Mouse (Mus musculus): ENCODE data around the gene Ccdc6.

Gene Ccdc6

DNA sequence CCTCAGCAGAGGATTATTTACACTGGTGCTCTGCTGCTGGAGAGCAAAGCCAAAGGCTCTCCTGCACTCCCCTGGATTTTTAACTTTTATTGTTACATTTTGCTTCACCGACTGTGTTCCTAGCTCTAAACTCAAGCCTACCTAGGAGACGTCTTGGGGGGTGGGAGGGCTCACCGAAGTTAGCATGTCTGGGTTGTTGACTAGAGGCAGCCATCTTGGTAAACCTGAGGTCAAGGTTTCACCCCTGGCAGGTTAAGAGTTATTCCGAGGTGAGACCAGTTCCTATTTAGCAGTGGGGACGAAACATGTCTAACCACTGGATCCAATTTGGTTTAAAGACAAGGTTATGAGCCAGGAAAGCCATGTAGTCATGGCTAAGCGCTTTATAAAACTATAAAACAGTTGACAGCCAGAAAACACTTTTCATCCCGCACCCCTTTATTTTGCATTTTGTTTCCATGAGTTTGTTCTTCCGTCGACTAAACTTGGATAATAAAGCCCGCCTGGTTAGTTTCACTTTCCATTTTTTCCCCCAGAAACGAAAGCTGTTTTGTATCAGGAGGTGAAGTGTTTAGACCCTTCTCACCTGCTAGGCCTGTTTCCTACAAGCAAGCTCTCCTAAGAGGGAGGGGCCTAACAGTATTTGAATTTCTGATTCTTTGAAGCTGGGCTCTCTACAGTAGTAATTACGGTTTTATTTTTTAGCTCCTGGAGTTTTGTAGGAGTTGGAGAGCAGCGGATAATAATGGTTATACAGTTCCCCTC lies 1.2 kb upstream of the Ccdc6 start:
- peak; percentile 30 for DNase-seq

DNA sequence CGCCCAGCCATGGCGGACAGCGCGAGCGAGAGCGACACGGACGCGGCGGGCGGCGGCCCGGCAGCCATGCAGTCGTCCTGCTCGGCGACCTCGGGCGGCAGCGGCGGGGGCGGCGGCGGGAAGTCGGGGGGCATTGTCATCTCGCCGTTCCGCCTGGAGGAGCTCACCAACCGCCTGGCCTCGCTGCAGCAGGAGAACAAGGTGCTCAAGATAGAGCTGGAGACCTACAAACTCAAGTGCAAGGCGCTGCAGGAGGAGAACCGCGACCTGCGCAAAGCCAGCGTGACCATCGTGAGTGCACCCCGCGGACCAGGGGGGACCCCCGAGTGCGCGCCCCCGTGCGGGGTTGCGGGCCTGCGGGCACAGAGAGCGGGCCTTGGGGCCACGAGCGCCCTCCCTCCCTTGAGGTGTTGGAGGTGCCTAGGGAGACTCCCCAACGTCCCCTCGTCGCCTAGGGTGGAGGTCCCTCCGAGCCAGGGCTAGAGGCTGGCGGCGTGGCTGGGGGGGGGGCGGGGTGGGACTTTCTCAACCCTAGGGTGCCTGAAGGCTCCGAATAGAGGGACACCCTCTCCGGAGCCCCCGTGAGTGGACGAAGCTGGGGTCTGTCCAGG lies 475 bp downstream of the Ccdc6 start:
- DNase-seq: peak; percentile 62

DNA sequence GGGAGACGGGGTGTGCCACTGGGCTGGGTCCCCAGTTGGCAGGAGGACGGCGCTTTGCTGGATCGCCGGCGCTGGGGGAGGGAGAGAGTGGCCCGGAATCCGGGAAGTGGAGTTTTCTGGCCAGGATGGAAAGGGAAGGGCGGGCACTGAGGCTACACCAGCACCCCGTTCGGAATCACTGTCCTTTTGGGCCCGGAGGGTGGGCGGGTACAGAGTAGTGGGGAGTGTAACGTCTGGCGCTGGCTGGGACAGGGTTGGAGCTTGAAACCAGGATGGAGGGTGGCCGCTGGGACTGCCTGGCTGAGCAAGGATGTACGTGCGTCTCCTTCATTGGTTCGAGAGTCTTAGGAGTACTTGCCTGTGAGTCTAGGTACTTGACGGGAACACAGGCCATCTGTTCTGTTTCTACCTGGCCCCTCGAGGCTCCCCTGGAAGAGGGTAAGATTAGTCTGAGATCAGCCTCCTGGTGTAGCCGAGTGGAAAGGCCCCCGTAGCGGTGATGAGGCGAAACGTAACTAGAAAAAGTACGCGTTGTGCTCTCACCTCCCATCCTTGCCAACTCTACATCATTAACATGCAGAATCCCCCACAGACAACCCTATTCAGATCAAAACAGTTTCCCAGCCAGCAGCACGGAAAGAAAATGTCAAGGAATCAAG lies 1.1 kb downstream of the Ccdc6 start:
- DNase-seq: peak; percentile 45

DNA sequence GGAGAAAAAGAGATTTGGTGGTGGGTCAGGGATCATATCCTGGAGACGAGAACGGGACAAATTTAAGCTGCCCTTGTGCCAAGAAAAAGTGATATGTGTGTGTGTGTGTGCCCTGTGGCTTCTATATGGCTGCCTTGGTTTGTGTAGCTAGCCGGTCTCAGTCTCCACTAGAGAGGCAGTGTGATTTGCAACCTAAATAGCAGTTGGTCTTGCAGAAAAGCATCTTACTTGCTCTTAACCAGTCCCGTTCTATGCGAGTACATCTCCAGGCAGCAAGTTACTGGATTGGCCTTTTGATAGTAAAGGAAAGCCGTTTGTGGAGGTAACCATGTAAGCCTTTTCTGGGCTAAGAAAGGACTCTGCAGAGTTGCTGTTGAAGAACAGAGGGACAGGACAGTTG lies 1.7 kb downstream of the Ccdc6 start:
- no peak for DNase-seq

DNA sequence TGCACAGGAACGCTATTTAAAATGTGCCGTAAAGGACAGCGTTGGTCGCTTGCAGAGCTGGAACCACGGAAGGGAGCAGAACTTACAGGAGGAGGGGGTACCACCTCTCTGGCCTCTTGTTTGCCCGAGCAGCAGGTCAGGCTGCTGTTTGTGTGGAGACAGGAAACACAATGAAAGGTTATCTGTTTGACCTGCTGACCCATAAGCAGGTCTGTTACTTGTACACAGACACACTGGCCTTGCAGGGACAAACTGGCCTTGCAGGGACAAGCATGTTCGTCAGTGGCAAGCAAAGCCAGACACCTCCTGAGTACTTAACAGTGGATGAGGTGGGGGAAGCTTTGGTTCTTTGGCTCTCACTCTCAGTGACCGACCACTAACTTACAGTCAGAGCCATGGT lies 2.1 kb downstream of the Ccdc6 start:
- no peak for DNase-seq

DNA sequence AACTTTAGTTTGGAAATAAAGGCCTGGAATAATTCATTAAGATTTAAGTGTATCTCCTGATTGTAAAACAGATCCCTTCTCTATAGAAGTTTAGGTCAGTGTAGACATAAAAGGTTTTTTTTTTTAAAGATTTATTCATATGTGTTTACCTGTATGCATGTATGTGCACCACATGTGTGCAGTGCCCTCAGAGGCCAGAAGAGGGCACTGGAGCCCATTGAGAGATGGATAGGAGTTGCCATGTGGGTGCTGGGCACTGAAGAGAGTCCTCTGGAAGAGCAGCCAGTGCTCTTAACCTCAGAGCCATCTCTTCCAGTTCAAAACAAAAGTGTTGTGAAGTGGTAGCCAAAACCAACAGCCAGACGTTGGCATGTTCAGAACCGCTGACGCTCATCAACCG lies 5.2 kb downstream of the Ccdc6 start:
- no peak for DNase-seq

DNA sequence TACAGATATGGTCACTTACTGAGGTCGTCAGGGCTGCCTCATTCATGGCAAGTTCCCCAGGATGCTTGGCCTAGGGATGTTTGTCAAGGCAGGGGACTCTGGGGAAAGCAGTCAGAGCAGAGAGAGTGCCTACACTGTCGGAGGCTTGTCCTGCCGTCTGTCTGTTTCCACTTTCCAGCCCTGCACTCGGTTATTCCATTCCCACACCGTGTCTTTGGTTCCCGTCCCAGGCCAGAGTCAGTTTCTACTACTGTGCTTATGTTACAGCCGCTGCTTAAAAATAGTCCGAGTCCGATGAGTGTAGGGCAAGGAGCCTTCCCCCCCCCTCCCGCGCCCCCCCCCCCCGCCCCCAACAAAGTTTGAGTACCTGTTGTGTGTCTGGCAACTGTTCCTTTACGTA lies 11.1 kb downstream of the Ccdc6 start:
- no peak for DNase-seq

DNA sequence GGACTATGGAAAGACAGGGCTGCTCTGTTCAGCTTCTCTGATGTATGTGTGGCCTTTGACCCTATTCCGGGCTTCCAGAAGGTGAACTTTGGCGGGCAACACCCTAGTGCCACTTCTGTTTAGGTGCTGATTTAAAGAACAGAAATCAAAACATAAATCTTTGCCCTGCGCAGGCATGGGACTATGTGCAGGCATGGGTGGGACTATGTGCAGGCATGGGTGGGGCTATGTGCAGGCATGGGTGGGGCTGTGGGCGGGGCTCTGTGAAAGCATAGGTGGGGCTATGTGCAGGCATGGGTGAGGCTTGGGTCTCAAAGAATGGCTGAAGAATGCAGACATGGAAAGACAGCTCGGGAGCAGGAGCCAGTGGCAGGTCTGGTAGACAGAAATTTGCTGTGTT lies 13.1 kb downstream of the Ccdc6 start:
- DNase-seq: no peak

DNA sequence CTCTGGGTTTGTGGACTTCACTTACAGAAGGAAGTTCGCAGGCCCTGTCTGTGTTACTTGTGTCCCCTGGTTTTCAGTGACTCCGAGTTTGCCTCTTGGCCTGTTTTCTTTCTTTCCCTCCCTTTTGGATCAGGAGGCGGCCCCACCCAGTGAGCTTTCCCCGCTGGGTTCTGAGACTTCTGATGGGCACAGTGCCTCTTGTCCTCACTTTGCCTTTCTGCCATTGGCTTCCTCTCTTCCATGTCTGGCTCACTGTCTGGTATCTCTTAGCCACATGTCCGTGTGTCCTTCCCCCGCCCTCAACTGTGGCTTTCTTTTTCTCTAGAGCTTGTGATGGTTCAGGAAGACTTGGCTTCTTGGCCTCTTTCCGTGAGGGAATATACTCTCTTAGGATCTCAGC lies 13.9 kb downstream of the Ccdc6 start:
- DNase-seq: no peak

DNA sequence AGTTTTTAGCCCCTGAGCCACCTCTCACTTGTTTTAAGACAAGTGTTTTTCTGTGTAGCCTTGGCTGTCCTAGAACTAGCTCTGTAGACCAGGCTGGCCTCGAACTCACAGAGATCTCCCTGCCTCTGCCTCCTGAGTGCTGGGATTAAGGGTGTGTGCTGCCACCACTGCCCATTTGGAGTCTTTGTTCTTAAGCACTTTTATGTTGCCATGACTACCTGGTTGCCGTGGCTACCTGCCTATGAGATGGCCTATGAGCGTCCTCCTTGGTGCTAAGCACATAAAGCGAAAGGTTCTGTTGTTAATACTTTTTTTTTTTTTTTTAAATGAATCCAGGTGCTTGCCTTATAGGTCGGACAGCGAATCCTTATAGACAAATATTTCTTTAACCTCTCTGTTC lies 14.7 kb downstream of the Ccdc6 start:
- DNase-seq: no peak

DNA sequence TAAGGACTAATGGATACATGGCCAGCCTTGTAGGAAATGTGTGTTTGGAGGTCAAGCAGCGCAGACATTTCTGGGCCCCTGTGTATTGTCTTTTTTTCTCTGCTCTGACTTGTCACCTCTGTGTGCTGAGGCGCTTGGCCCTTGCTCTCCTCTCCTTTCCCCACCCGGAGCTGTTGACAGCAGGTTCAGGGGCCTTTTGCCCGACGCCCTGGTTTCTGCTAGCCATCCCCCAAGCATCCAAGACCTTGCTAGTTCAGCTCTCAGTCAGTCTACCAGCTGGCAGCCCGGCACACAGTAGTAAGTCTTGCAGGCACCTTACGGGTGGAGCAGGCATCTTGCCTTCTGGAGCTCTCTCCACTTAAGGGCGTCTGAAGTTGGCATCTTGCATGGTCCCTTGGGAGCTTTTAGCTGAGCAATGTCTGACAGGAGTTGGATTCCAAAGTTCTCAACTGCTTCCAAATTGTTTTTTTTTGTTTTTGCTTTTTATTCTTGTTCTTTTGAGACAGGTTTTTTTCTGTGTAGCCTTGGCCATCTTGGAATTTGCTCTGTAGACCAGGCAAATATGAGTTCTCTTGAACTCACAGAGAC lies 17.2 kb downstream of the Ccdc6 start:
- no peak for DNase-seq

DNA sequence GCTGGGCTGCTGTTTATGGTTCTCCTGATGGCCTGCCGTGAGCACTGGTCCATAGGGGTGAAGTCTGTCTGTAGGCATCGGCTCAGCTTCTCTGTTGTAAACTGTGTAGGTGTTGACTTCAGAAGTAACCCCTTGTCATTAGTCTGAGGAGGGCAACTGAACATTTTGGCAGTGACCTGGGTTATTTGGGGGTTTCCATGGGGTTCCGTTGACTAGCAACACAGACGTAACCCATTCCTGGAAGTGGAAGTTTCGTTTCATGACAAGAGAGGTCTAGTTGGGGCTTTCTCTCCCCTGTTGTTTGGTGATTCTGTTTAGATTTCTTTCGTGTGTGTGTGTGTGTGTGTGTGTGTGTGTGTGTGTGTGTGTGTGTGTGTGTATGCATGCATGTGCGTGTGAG lies 19.5 kb downstream of the Ccdc6 start:
- DNase-seq: no peak

DNA sequence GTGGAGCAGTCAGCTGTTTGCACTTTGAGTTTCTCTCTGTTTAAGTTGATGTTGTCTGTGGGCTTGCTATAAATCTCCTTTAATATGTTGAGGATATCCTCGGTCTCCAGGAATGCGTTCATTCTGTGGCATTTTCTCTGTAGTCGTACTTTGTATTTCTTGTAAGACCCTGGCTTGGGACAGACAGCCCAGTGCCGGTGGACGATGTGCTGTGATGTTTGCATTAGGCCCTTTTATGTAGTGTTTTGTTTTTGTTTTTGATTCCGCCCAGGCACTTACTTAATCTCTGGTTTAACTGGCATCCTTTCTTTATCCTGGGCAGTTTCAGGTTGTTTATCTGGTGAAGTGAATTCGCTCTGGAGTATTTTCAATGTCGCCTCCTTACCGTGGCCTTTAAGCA lies 22.5 kb downstream of the Ccdc6 start:
- no peak for DNase-seq

DNA sequence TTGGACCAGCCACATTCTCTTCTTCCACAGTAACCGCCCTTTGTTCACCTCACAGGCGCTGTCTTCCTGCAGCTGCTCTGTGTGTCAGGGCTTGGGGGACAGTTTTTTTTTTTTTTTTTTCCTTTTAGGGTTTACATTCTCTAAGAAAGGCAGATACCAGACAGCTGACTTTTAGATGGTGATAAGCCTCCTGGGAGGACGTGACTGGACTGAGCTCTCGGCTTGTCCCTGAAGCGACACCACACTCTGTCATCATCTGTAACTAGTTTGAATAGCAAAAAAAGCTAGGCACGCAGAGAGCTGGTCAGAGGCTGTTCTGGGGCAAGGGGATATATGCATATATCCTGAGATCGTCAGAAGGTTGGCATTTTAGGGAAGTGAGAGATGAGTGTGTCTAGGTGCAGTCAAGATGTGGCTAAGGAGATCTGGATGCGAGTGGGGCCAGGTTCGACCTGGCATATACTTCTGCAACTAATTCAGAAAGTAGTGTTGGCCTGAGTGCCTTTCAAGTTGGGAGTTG lies 23.0 kb downstream of the Ccdc6 start:
- peak; percentile 40 for DNase-seq

DNA sequence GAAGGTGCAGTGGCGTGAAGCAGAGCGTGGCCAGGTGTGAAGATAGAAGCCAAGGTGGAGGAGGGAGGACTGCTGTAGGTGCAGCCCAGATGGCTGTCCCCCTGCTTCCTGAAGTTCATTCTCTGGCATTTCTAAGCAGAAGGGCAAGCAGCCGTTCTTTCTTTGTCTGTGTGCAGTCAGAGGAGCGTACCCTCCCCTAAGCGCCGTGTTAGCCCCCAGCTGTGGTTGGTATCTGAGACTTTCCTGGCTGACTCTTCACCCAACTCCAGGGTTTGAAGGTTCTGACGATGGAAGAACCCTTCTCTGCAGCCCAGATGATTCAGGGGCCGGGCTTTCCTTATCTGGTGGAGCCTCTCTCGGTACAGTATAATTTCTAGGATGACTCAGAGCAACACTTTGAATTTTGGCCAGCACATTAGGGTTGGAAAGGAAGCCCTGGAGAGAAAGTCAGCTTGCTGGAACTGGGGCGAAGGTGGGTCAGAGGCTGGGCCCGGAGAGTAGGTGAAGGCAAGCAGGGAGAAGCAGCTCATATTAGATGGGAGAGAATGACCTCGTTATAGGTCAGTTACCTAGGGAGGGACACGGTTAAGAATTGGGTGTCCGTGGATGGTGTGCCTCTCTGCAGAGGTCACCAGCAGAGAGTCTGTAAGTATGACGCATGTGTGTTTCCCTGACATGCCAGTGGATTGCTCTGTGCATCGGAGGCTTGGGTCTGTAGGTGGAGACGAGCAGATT lies 23.9 kb downstream of the Ccdc6 start:
- DNase-seq: peak; percentile 48

DNA sequence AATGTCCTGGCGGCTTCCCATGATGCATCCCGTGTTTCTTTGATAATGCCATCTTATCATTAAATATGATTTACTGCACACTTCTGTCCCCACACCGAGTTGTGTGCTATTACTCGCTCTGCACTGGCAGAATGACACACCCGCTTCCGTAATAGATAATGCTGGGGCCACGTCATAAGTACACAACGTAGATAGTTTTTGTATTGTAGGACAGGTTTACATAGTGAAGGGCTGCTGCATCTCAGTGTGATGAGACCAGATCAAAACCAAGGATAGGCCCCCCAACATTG lies 24.4 kb downstream of the Ccdc6 start:
- no peak for DNase-seq

DNA sequence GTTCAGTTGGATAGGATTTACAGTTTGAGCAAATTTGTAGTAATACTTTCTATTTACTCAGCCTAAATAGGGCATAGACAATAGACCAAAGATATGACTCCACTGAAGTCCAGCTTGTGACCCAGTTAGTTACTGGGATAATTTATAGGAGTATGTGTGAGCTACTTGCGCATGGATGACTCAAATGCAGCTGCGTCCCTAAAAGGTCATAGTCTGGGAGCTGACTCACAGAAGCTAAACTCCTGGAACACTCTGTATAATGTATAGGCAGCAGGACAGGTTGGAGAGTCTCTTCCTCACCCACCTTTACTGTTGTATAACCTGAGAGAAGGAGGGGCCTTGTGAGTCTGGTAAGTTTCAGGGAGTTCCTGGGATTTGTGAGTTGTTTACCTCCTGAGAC lies 26.5 kb downstream of the Ccdc6 start:
- no peak for DNase-seq

DNA sequence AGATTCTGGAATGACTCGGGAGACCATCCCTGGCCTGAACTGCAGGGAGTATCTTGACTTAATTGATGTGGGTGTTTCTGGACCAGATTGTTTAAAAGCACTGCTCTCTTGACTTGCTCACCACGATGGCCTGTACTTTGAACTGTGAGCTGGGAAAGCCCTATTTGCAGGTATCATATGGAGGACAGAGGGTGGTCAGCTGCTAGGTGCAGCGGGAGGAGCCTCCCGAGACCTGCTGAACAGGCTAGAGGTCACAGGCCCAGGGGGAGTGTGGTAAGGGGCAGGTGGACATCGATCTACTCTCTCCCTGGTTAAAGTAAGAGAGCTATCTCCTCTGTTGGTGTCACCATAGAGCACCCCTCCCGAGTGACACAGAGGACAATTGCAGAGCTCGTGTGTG lies 28.6 kb downstream of the Ccdc6 start:
- no peak for DNase-seq

DNA sequence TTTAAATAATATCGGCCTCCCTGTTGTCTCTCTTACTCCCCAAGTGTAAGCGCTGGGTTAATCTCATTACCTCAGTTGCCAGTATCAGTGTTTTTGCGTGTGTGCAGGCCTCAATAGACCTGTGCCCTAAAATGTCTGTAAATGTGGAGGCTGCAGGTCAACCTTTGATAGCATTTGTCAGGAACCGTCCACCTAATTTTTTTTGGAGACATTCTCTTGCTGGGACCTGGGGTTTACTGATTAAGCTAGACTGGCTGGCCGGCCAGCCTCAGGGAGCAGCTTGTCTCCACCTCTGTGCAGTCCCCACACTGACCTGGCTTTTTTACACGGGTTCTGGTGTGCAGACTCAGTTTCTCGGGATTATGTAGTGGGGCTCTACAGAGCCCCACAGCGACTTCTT lies 30.4 kb downstream of the Ccdc6 start:
- no peak for DNase-seq

DNA sequence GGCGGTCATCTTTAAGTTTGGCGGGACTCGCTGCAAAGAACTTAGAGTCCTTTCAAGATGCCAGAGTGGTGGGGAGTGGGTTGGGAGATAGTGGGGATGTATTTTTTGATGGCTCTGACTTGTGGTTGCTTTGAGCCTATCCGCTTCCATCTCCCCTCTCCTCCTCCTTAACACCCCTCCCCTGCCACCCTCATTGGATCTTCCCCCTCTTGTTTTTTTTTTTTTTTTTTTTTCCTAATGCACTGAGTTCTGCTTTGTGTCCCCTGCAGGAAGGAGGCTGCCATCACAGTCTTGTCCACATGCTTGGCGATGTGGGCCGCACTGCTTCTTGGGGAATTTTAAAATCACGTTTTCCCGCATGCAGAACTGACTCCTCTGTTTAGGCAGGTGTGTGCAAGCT lies 31.5 kb downstream of the Ccdc6 start:
- no peak for DNase-seq

DNA sequence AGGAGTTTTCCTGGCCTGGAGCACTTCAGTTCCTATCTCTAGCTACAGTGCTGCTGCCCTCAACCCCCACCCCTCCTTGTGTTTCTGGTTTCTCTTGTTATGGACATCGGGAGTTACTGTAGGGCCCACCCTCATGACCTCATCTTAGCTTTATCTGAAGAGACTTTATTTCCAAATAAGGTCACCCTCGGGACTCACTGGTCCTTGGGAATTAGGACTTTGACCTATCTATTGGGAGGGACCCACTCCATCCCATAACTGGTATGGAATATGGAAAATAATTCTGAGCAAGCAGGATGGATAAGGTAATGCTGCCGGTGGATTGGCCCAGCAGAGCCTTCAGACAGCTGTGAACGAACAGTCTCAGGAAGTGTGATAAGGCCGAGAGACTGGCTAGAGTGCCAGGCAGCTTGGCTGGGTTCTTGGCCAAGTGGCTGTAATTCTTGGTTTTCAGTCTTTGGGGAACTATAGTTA lies 35.2 kb downstream of the Ccdc6 start:
- DNase-seq: no peak

DNA sequence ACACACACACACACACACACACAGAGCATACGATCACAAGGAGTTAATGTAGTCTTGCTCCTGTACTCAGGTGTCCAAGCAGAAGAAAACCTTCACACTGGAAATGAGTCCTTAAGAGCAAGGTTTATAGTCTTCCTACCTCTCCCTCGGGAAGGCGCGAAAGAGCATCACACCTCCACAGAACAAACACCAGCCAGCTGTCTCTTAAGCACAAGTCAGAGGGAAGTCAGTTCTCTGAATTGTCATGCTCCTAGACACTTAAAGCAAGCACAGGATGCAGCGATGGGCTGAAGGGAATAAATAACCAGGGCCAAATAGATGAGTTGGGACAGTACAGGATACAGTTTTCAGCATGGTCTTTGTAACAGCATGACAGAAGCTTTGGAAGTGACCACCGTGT lies 35.8 kb downstream of the Ccdc6 start:
- DNase-seq: no peak

DNA sequence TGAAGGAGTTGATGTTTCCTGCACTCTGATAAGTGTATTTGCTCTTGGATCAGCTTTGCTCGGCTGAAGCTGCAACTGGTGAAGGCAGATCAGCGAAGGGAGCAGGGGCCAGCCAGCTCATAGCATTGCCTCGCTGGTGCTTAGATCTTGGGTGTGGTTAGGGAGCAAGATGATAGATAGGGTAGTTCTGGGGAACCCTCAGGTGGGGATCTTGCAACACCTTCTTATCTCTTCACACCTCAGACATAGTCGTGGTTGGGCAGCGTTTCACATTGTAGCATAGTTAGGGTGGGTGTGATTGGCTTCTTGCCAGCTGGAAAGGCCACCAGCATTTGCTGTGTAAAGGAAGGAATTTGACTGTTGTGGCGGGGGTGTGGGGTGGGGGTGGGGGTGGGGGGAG lies 36.3 kb downstream of the Ccdc6 start:
- no peak for DNase-seq
